Mouse (Mus musculus) kidney, postnatal 14 days (tissue): Measurements from ENCODE around the gene Dtnb.

ENCODE experiments used
- DNase-seq: peaks from one replicate; pipeline ENCODE4 v3.0.0; 2022; ENCODE audit warnings: mixed read lengths

Gene Dtnb

DNA sequence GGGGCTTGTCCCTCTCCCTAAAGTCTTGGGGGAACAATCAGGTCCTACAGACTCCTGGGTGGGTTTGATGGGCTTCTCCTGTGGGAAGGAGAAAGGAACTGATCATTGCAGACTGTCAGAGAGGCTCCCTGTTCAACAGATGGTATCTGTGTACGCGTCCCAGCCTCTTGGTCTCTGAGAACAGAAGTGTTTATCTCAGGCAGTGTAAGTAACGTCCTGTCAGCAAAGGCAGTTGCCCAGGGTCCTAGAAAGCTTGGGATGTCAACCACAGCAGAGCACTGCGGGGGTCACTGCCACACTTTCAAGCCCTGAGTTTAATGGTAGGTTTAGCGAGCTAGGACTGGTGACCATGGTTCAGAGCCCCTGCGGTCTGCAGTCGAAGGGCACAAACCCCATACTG, 161.1 kb downstream of the Dtnb start:
- DNase-seq, result no peak

DNA sequence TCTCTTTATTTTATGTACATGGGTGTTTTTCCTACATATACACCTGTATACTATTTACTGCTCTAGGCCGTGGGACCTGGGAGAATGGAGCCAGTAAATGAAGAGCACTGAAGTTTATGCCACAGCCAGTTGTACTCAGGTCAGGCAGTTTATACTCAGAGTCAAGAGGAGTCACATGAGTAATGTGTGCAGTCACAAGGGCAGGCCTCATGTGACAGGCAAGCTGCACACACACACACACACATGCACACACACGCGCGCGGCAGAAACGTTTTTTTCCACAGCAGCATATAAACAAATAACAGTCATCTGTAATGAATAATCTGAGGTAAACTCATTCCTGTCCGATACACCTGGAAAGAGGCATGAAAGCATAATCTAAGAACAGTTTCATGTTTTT, 164.8 kb downstream of the Dtnb start:
- DNase-seq, result no peak

DNA sequence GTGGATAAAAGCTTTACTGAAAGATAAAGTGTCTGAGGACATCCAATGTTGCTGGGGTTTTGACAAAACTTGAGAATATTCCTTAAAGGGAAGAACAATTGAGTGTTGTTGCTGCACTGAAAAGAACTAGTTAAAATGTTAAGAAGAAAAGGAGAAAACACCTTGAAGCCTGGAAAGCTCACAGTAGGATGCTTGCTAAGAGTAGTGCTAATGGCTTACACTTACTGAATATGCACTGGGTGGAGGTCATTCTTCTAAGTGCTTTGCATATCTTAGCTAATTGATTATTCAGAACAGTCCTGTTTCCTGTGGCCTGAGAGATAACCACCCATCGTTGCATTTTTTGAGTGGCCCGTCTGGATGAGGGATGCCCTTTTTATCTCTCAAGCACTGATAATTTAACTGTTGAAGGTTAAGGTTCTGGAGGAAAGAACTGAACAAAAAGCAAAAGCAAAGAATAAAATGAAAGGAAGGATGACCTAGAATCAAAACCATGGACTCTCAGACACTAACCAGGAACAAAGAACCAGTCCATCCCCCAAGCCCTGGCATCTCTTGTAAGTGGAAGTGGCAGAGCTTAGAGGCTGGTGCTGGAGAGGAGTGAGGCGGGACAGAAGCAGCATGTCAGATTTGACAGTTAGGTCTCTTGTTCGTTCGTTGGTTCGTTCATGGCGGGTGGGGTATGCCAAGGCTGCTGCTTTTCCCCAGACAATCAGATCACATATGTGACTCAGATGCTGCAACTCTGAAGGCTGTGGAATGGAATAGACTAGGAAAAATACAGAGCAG, 166.8 kb downstream of the Dtnb start:
- DNase-seq, result no peak

DNA sequence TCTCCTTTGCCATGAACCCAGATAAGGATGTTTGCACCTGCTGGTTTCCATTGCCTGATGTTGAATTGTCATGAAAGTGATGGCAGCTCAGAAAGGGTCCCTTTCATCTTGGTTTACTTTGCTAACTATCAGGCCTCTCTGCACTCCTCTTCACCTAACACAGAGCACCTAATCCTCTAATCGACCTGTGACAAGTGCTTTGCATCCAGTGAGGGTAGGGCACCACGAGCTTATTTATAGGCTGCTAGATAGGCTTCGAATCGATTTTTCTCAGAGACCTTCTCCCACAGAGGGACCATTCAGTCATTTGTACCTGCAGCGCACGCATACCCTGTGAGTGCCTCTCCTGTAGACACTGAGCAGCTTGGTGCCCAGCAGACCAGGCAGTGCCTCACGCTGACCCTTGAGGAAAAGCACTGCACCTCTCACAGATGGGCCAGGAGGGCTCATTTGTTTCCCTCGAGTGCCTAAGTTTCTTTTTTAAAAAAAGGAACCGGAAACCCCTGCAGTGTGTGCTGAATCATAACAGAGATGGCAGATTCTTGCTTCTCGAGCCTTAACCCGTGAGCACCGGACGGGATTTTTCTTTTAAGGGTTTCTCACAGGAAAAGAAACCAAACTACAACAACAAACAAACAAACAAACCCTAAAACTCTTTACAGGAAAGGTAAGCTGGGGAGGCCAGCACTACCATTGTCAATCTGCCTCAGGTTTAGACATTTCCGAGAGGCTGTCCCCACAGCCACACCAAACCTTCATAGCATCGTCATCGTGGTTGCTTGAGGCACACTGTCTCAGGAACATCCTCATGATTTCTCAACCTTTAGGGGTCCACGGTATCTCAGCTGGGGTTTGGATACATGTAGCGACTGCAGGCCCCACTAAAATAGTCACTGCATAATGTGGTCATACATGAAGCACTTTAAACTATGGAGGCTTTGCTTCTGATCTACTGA, 167.8 kb downstream of the Dtnb start:
- no peak for DNase-seq

DNA sequence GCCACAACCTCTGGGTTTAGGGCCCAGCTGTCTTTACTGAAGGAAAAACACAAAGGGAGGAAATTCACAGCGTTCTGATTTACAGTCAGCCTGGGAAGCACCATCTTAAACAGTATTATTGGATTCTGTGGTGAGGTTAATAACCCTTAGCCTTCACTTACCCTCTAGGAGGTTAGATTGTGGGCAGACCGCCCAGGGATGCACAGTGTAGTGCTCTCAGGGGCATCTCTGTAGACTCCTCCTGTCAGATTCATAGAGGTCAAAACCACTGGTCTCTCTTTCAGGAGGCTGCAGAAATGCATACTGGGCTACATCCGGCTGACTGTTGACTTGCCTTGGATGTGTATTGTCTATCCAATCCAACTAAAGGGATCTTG, 168.5 kb downstream of the Dtnb start:
- no peak for DNase-seq

DNA sequence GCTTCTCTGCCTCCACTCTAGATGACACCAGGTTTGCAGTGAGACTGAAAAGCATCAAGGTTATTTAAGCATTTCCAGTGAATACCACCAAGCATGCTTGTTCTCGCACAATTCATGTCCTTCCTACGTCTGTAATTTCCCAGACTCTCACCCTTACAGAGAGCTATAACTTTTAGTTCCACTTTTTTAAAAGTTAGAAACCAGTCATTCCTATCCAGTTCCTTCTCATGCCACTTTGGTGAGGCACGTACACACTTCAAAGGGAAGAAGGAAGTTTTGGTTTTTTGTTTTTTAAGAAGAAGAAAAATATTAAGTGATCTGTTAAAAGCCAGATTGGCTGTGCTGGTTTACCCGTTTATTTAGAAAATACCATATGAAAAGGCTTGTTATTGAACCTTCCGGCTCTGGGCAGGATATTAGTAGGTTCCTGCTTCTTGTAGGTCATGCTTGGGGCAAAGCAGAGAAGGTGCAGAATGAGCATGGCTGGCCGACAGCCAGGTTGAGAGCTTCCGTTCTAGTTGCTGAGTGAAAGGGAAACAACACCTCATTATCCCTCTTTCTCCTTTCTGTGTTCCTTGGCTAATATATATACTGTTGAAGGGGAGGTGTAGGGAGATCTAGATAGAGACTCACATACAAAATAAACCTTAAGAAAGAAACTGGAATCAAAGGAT, 173.4 kb downstream of the Dtnb start:
- DNase-seq, result peak; percentile 67

DNA sequence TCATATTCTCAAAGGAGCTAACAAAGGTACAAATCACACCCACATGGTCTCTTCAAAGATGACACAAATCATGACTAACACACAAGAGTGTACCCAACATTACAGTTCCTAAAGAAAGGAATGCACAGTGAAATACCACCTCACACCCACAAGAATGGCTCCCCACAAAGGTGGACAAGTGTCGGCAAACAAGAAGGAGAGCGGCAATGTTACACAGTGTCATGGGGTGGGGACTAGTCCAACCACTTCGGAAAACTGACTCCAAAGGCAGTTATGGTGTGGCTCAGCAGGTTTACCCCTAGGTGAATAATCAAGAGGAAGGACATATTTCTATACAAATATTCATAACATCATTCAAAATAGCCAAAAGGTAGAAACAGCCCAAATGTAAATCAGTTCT, 174.2 kb downstream of the Dtnb start:
- DNase-seq, result no peak

DNA sequence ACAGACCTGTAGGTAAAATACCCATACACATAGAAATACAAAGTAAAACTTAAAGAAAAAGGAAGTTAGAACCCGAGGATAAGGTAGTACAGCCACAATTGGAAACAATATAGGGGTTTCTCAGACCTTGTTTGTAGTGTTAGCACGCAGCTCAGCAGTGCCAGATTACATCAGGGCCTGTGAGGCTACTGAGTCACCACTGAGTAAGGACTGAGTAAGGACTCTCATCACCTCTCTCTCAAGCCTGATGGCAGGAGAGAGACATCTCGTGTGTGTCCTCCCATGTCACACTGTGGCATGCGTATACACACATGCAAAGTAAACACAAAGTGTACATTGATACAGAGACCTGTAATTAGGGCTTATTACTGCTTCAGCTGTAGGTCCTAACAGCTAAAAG, 175.4 kb downstream of the Dtnb start:
- DNase-seq, result no peak

DNA sequence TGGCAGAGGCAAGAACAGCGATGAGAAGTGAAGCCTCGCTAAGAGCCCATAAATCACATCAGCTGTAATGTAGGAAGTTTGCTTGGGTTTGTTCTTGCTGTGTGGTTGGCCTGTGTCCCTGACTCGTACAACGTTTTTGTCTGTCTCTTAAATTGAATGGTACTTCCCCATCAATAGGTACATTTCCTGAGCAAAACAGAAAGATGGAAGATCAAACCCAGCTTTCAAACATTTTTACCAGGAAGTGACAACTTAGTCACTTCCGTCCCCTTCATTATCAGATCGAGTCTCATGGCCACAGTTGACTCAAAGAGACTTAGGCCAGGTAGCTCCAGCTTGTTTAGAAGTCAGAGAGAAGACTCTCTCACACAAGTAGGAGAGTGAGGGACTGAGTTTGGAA, 183.3 kb downstream of the Dtnb start:
- no peak for DNase-seq

DNA sequence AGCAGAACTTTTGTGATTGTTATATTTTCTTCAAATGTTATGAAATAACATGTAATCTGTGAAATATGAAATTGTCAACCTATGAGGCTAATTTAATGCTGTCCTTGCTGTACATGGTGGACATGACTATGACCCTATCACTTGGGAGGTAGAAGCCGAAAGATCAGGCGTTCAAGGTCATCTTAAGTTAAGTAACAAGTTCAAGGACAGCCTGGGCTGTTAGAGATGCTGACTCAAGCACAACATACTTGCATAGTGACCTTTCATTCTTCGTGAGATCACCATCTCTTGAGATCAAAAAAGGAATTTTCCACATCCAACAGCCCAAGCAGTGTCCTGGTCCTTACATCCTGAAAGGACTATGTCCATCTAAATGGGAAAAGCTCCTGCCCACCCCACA, 184.0 kb downstream of the Dtnb start:
- no peak for DNase-seq

DNA sequence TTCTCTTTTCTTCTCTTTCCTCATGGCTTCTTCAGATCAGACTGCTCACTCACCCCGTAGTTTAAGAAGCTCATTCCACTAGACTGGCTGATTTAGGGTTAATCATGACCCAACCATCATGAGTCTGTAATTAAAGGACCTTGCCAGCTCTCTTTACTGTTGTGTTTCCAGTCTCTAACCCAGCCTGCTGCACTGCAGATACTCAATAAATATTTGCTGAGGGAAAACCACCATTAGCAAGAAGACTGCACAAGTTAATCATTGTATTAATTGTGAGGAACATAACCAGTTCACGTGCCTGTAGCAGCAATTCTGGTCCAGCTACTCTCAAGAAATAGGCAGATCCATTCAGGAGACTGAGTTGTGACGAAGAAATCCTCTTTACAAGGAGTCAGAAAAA, 185.9 kb downstream of the Dtnb start:
- peak; percentile 17 for DNase-seq

DNA sequence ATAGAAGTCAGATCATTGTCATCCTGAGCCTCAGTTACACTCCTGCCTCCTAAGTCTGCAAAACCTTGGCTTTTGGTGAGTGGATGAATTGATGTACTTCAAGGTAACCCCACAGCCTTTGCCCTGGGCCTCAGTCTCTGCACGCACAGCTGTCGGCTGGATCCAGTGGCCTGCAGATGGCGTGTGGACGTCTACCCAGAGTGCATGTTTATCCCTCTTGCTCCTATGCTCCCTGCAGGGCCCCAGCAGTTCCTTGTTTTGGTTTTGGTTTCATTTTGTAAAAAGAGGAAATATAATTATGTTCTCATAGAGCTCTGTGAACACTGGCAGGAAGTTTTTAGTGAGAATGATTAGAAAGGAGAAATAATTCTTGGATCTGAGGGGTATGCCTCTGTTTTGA, 187.2 kb downstream of the Dtnb start:
- DNase-seq, result peak; percentile 77

DNA sequence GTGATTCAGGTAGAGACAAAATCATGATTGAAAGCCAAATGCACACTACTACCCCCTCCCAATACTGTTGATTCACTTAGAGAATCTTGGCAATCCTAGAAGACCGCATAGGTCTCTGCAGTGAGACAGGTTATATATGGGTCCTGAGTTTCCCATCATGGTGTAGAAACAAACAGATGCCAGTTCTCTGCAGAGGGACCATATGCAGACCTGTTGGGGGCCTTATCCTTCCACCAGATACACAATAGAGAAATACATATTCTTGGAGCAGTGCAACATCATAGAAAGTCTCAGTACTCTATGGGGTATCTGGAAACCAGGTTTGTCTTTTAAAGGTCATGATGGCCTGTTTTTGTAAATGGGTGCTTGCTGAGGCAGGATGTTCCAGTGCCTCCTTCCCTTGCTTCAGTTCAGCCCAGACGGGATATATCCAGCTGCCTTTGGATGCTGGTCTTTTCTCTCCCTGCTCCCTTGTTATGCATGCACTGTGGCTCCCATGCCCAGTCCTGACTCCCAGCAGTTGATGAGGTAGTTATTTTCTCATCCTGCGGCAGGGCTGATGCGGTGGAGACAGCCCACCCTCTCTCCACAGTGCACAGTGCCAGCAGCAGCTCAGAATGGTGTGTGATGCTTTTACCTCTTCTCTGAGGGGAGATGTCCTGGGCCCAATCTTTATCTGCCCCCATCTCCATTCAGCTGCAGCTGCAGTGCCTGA, 188.9 kb downstream of the Dtnb start:
- no peak for DNase-seq

DNA sequence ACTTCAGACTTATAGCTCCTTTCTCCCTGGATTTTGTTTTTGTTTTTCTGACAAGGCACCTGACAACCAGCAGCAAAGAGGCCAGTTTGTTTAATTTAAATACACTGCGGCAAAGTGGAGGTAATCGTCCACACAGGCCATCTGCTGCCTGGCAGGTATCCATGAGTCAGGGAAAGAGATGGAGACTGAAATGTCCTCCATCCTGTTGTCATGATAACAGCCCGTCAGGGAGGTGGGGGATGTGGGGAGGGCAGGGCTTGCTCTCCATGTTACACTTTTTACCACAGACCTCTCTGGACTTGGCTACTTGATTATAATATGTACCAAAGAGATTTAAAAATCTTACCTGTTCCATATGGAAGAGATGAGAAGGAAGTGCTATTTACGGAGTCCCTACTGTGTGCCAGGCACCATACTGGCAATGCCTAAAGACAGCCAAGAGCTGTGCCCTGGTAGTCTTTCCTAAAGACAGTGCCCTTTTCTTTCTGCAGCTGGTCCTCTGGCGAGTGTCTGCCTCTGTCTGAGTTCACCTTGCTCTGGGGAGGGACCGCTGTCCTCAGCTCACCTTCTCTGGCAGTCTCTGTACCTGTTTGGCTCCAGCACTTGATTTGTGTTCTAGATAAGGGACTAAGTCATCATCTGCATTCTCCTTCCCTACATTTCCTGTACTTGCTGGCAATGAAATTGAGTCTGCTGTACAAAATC, 189.6 kb downstream of the Dtnb start:
- DNase-seq, result no peak

DNA sequence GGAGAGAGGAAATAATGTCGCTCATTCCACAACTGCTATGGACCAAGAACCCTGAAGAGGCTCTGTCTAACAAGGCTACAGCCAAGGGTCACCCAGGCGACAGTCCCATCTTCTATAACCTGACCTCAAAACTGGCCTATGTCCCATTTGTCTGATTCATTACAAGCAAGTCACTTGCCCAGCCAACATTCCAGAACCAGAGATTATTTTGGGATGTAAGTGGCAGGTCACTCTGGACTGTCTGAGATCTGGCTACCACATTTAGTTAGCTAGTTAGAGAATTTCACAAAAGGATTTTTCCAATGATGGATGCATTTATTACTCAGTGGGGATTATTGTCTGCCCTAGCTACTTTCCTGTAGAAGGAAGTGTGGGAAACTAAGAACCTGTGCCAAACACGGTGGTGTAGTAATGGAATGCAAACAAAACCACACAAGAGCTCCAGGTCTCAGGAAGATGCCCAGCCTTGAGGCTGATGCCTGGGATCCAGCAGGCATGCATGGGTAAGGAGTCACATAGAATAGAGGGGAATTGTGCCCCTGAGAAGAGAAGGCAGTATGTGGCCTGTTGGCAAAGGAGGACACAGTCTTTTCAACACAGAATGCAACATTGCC, 192.1 kb downstream of the Dtnb start:
- DNase-seq, result no peak

DNA sequence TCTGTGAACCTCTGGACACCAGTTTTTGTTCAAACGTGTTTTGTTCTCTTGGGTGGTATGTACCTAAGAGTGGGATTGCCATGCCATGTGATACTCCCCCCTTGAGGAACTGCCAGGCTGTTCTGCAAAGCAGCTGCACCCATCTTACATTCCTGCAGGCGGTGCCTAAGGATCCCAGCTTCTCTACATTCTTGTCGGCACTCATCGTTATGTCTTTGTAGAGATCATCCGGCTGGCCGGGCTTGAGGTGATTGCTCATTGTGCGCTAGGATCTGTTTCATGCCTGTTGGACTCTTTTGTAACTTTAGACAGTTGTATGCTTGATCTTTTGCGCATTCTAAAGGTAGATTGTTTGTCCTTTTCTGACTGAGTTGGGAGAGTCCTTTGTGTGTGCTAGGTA, 195.2 kb downstream of the Dtnb start:
- no peak for DNase-seq

DNA sequence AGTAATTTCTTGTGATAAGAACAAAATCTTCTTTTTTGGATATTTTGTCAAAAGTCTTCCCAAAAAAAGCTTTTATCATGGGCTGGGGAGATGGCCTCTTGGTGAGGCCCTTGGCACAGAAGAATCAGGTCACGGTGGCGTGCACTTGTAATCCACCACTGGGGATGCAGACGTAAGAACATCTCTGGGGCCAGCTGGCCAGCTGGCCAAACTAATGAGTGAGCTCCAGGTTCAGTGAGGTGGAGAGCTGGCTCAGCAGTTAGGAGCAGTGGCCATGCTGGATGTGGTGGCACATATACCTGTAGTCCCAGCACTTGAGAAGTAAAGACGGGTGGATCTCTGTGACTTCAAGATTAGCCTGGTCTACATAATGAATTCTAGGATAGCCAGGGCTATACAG, 196.2 kb downstream of the Dtnb start:
- DNase-seq, result no peak

DNA sequence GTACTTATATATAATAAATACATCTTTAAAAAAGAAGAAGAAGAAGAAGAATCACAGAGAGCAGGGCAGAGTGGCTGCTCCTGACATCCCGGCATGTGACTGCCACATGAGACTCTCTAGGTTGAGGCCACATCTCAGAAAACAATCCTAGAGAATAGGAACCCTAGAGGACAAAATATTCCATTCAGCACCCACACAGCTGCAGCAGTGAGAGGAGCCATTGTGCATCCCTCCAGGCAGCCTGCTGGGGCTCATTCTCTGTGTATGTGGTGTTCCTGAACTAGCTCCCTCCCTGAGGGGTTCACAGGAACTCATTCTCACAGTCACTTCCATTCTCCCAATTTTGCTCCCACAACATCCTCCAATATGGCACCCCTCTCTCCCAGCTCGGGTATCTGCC, 198.4 kb downstream of the Dtnb start:
- no peak for DNase-seq

DNA sequence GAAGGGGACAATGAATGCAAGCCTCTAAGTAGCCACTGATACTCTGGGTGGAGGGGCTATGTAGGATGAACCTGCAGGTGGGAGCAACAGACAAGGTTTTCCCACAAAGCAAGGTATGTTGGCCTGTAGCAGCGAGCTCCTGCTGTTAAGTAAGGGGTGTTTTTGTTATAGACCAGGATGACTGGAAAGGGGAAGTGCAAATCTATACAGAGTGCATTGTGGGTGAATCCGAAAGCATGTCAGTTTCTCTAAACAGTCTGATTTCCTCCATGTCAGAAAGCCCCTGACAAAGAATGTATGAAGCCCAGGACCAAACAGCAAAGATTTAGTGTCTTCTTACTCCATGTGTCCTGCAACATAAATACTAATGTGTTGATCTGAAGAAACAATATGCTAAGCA, 198.9 kb downstream of the Dtnb start:
- DNase-seq, result no peak

DNA sequence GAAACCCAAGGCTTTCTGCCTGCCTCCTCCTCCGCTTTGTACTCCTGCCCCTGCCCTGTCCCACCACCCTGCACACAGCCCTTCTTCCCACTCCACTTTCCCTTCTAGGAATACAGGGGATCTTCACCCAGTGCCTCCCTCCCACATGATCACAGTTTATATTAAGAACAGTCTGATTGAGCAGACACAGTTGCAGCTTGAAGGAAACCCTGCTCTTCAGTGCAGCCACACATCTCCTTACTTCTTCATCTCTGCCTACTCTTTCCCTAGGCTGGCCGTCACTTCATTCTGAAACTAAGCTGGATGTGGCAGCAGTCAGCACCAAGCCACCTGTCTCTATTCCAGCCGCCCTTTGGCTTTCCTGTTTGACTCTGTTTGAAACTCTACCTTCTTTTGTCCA, 201.5 kb downstream of the Dtnb start:
- DNase-seq, result no peak

DNA sequence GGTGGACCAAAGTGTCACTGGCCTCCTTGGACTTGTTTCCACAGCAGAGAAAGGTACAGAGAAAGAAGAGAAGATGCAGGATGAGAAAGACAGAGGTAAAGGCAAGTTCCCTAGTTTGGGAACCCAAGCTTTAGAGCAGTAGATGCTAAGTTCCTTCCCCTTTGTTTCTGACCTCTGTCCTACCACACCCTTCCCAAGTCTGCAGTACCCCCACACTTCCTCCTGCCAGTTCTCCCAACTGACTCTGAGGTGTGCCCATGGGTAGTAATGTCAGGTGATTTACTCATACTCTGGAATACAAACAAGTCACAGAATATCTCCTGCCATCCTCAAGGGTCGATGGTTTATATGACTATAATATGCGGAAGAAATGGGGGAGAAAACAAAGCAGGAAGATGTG, 203.8 kb downstream of the Dtnb start:
- DNase-seq, result no peak

DNA sequence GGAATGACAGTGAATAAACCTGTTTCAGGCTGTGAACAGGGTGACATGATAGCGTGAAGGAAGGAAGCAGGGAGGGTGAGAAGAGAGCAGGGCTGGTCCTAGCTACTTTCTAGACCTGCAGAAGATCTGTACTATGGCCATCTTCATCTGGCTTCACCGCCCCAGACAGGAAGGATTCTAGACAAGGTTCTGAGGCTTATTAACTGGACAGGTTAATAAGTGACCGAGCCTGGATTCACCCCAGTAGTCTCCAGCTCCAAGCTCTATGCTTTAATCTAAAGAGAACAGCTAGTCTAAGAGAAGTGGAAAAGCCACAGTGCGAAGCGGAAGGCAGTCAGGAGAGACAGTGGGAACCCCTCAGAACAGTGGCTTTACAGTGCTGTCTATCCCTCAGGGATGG, 205.5 kb downstream of the Dtnb start:
- DNase-seq, result peak; percentile 78
